Mouse (Mus musculus): Measurements from ENCODE around the gene Lep.

DNA sequence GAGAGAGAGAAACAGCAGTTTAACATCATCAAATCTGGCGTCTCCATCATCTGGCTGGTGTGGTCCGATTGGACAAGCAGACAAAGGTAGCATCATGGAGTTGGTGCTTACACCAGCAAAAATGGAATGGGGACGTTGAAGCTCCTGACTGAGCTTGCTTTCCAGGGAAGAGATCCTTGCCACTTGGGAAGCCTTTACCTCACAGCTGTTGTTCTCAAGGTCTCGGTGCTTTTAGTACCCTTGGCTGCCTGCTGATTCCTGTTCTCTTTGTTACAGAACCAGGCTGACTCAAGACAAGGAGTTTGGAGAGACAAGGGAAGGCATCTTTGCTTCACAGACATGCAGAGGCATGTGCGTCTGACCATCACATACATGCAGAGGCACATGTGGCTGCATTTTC is 31.9 kb upstream of the Lep start:
- TF ChIP-seq POLR2A (IDR thresholded peaks at IDR 0.05; ENCODE audit: low read depth, low read length) (no peak), CTCF (IDR thresholded peaks at IDR 0.05; ENCODE audit: extremely low read depth, insufficient read length, insufficient replicate concordance, low read depth, low read length) (no peak)

Data from small intestine, adult 2 months (tissue).